Mouse (Mus musculus): ENCODE results near the gene Meioc. TPM values are rescaled to one million over a fixed set of nuclear protein-coding genes. Genes with fewer than 3 reads are reported as not detected.
"Not testable (repeated sequence)": the region's sequence is repeated elsewhere in the genome, so short reads cannot be mapped to it uniquely, and the experiment has no call there.

The Meioc gene
- total RNA-seq, 2 experiments from 2014 or later: 0.10 to 0.18 TPM

DNA sequence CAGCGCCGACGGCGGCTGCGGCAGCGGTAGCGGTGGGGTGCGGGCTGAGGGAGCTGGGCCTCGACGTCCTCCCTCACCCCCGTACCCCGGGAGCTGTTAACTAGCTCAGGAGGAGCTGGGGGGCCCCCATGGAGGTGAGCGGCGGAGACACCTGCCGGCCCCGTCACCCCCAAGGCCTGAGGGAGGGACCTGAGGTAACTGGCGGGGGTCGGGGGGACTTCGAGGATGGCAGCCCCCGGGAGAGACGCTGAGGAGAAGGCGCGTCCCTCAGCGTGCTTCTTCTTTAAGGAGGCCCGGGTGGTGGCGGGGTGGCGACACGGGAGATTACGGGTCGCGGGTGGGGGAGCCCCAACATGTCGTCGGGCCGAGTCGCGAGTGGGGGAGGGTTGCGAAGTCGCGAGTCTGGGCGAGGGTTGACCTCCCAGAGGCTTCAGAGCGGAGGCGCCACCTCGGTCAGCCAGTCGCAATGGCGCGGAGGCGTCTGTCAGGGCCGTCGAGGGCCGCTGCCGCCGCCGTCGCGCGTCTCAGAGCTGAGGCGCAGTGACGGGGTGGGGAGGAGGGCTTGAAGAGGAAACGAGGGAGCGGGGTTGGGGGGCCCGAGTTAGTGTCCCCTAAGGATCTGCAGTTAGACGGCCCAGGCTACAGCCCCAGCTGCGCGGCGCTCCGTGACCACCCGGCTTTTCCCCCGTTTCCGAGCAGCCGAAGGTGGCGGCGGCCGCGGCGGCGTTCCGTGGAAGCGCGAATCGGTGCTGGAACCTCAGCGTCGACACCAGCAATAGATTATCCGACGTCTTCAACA, 2.3 kb downstream of the Meioc start:
- DNase-seq (ENCODE audit: low spot score in 2 of 2): no peak

DNA sequence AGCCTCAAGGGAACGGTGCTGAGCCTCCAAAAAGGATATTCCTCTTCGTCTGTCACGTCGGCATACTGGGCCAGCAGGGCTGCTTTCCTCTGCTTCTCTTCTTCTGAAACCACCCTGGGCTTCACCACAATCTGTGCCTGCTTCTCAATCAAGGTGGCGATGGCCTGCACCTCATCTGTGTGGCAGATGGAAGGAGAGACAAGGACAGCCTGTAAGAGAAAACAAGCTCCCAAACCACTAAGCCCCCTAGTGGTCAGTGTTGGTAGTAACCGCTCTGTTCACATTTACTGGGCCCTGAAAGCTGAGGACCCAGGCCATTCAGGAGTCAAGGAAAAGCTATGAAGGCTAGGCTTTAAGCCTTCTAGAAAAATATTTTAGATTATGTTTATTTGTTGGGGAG, 26.6 kb downstream of the Meioc start:
- DNase-seq (ENCODE audit: low spot score in 2 of 2): peak in 1 of 2 experiments; percentile 71

DNA sequence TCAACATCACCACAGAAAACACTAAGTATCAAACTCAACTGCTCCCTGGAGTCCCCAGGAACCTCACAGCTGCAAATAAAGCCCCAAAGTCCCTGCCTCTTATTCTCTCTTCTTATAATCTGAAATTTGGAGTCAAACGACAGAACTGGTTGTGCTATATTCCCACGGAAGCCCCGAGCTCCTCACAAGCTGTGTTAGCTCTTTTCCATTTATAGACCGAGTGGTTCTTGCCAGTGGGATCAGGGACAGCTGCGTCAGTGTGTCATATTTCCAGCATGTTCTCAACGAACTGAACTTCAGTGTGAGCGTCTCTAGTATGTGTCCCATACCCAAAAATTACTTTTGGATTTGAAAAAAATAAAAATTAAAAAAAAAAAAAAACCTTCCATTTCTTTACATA, 31.8 kb downstream of the Meioc start:
- DNase-seq (ENCODE audit: low spot score in 2 of 2): no peak

DNA sequence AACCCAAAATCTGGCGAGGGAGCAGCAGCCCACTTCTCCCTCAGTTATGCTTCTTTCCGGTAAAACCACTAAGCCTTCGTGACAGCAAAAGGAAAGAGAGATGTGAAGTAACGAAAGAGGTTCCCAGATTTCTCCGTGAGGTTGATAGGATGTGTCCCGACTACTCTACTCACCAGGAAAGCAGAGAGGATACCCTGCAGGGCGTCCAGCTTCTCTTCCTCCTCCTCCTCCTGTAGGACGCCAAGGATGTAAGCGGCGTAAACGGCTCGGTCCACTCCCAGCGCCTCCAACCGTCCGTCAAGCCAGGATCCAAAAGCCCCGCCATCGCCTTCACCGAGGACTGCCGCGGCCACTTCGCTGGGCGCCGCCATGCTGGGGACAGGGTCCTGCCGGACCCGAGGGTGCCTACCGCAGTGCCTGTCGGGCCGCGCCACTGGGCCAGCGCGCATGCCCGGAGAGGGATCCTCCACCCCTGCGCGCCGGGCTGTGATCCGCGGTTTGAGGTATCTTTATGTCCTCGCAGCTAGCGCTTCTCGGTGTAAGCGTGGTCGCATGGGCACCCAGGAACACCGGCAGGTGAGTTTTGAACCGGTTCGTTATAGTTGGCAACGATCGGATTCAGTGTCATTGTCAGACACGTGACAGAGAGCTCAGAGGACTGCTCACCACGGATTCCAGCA, 34.0 kb downstream of the Meioc start, which contains the start of gene Ccdc43:
Gene Ccdc43, minus strand, starts transcription at position 445 of the 680 bp plus-strand sequence.
- DNase-seq (ENCODE audit: low spot score in 2 of 2): peak; percentile 75 to 87

DNA sequence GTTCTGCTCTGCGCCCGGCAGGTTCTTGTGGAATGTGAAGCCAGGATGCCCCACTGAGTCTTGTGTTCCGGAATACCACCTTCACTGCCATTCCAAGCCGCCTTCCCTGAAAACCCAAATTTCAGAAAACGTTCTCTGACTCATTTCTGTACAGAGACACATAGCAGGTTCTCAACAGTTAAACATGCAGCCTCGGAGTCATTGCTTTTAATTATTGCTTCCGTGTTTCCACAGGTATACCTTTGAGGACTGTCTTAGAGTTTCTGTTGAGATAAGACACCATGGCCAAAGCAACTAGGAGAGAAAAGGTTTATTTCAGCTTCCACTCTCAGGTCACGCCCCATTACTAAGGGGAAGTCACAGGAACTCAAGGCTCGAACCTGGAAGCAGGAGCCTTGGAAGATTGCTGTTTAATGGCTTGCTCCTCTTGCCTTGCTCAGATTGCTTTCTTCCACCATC, 34.5 kb downstream of the Meioc start:
- DNase-seq (ENCODE audit: low spot score in 2 of 2): no peak

DNA sequence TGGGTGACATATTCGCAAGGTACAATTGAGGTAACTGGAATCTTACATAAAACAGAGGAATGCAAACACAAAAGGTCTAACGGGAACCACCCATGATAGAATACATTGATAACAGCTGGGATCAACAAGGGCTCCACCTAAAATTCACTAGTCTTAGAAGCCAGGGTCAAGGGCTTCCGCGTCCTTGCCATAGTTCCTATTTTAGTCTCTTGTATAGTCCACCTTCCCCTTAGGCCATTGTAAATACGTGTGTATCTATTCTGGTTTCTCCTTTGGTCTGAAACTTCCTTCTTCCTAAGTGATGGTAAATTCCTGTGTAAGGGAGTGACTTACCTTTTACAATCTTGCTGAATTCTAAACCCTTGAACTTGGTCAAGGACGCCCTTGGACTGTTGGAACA, 38.7 kb downstream of the Meioc start:
- DNase-seq (ENCODE audit: low spot score in 2 of 2): not testable (repeated sequence)

DNA sequence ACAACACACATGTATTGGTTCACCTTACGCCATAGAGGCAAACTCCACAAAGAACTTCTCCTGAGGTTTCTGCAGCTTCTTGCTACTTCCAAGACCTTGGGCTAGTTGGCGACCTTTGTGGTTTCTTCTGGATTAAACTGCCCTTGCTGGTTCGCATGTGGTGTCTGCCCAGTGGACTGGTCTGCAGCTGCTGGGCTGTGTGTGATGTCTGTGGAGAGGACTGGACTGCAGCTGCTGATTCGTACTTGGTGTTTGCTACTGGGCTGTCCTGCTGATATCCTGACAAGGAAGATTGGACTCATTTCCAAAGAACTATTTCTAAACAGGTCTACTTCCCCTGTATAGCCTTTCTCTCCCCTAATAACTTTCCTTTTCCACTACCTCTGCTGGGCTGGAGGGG, 48.9 kb downstream of the Meioc start:
- DNase-seq (ENCODE audit: low spot score in 2 of 2): no peak

DNA sequence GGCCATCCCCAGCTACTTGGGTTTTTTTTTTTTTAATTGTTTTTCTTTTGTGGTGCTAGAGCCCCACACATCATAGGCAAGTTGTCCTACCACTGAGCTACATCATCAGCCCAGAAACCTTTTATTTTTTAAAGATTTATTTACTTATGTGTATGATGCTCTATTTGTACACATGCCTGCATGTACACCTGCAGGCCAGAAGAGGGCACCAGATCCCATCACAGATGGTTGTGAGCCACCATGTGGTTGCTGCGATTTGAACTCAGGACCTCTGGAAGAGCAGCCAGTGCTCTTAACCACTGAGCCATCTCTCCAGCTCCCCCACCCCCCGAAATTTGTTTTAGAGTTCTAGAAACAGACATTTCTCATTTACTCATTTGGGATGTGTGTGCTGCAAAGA, 51.1 kb downstream of the Meioc start:
- not testable (repeated sequence) for DNase-seq (ENCODE audit: low spot score in 2 of 2)

DNA sequence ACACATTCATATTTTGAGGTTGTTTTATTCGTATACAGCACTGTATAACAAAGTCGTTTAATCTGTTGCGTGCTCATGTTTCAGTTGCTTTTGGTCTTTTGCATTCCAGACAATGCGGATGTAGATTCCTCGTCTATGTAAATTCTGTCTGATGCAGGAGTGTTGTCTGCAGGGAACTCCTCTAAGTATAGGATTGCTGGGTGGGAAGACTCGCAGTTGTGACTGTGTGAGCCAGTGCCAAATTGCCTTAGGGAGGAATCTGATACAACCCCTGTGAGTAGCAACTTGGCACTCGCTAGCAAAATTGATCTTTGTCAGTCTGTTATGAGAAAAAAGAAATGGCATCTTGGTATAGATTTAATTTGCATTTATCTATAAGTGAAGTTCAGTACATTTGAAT, 52.6 kb downstream of the Meioc start:
- DNase-seq (ENCODE audit: low spot score in 2 of 2): no peak

DNA sequence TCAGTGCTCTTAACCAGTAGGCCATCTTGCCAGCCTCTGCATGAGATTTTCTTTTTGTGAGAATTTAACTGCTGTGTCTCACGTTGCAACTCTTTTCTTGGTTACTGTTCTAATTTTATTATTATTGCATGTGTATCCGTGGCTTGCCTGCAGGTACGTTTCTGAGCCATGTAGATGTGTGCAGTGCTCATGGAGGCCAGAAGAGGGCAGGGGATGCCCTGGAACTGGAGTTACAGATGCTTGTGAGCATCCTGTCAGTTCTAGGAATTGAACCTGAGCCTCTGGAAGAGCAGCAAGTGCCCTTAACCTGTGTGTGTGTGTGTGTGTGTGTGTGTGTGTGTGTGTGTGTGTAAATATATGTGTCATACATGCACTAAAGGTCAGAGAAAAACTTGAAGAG, 62.1 kb downstream of the Meioc start:
- no peak for DNase-seq (ENCODE audit: low spot score in 2 of 2)

DNA sequence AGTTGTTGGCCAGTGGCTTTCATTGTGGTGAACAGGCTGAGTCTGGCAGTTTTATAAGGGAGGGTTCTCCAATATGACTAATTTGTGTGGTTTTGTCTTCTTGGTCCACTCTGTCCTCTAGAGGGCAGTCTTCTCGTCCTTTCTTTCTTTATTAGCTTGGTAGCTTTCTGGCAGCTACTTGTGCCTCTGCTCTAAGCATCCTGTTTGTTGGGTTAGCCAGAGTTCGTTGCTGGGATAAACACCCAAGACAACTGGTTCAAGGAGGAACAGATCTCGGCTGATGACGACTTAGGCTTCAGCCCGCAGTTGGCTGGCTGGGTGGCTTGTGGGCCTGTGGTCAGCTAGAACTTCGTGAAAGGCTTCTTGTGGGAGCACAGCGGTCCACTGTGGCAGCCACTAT, 65.1 kb downstream of the Meioc start:
- no peak for DNase-seq (ENCODE audit: low spot score in 2 of 2)

DNA sequence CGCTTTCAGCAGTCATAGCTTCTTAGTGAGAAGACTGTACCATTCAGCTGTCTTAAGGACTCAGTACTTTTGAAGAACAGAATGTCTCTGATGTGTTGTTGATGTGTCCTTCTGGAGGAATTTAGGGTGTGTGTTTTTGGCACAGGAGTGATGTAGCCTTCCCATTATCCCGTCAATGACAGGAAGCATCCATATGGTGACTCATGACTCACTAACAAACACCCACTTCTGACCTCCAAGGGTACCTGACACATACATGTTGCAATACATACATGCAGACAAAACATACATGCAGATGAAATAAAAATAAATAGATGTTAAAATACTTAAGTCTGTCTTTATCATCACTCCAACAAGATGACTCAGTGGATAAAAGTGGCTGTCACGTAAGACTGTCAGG, 66.3 kb downstream of the Meioc start:
- no peak for DNase-seq (ENCODE audit: low spot score in 2 of 2)

DNA sequence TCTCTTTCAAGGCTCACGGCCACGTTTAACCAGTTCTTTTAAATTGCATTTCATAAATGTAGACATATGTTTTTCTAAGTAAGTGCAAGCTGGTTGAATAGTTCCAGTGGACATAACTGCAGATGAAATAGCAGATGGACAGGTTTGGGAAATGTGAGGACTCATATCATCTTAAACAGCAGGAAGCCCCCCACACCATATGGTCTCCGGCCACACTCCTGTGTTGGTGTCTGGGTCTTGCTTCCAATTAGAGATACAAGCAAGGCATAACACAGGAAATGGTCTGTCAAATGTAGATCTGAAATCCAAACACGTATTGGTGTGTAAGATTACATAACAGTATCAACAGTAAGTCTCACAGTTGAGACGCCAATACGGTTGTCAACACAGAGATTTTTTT, 67.8 kb downstream of the Meioc start:
- DNase-seq (ENCODE audit: low spot score in 2 of 2): no peak

Small RNA genes lying within 50 kb of the gene (microRNA-seq; reads per million reads assigned to microRNA genes)
- not detected for gene Gm22920

Other genes starting within 250 kb of the Meioc start
- 100 to 1,000 TPM; 129 to 130 TPM for gene Grn, start 233.4 kb upstream of the Meioc start, total RNA-seq (2021)
- gene Fam171a2, start 216.0 kb upstream of the Meioc start, total RNA-seq (2021): 10 to 100 TPM; 27.4 to 43.6 TPM
- gene Itga2b, start 193.6 kb upstream of the Meioc start, total RNA-seq (2021): 1 to 10 TPM; 3.2 to 4.7 TPM
- 10 to 100 TPM; 39.5 to 45.7 TPM for gene Gpatch8, start 107.3 kb upstream of the Meioc start, total RNA-seq (2021)
- gene Gm11627, start 84.3 kb upstream of the Meioc start, total RNA-seq (2021): 1 to 10 TPM; 2.1 to 2.8 TPM
- 10 to 100 TPM; 23.0 to 24.4 TPM for gene Fzd2, start 59.3 kb upstream of the Meioc start, total RNA-seq (2021)
- 10 to 100 TPM; 75.7 to 84.0 TPM for gene Ccdc43, start 34.1 kb downstream of the Meioc start, total RNA-seq (2021)
- gene Adam11, start 97.7 kb downstream of the Meioc start, total RNA-seq (2021): 1 to 10 TPM; 2.5 to 2.6 TPM
- gene Gjc1, start 156.0 kb downstream of the Meioc start, total RNA-seq (2021): 10 to 100 TPM; 39.4 to 41.0 TPM
- 1 to 10 TPM; 3.3 to 4.9 TPM for gene Higd1b, start 172.1 kb downstream of the Meioc start, total RNA-seq (2021)
- 10 to 100 TPM; 66.4 to 69.7 TPM for gene Eftud2, start 217.3 kb downstream of the Meioc start, total RNA-seq (2021)
- not detected for gene Ccdc103, start 217.5 kb downstream of the Meioc start, total RNA-seq (2021)
- not detected for gene Fam187a, start 221.5 kb downstream of the Meioc start, total RNA-seq (2021)
- gene Gfap, start 237.2 kb downstream of the Meioc start, total RNA-seq (2021): under 1 TPM in 1 of 2 experiments, not detected in 1; 0.26 TPM

Data from gastrocnemius, postnatal 4 days (tissue).